Mouse (Mus musculus) C2C12 (cell line): Measurements from ENCODE around the gene Hsf2bp. TPM values are rescaled to one million over a fixed set of nuclear protein-coding genes. Genes with fewer than 3 reads are reported as not detected.

ENCODE experiments used
- H3K27me3 ChIP-seq: one replicate; pipeline ENCODE4 v1.6.1; 2011; ENCODE audit not compliant: control insufficient read depth, insufficient read depth, insufficient read length
- H3K36me3 ChIP-seq: one replicate; pipeline ENCODE4 v1.6.1; 2011; ENCODE audit not compliant: control insufficient read depth, insufficient read depth
- H3K4me3 ChIP-seq: one replicate; pipeline ENCODE4 v1.5.1; 2011; ENCODE audit warnings: mild to moderate bottlenecking, control low read depth; ENCODE audit not compliant: poor library complexity, insufficient read depth, severe bottlenecking
- H3K79me2 ChIP-seq: one replicate; pipeline ENCODE4 v1.6.1; 2011; ENCODE audit not compliant: control insufficient read depth, insufficient read depth
- H3K79me3 ChIP-seq: one replicate; pipeline ENCODE4 v1.6.1; 2011; ENCODE audit warnings: low read depth, control low read depth
- H3ac ChIP-seq: one replicate; pipeline ENCODE3; 2011; ENCODE audit warnings: low read depth; ENCODE audit not compliant: control insufficient read depth, insufficient read length
- CEBPB ChIP-seq: IDR thresholded peaks from one replicate; pipeline ENCODE4 v1.6.1; 2011; ENCODE audit warnings: low read depth, mild to moderate bottlenecking, control low read depth, moderate library complexity
- CTCF ChIP-seq: IDR thresholded peaks from one replicate; pipeline ENCODE4 v1.5.1; 2011; ENCODE audit not compliant: control insufficient read depth, insufficient read depth, insufficient read length
- FOSL1 ChIP-seq: IDR thresholded peaks from one replicate; pipeline ENCODE4 v1.8.0; 2011; ENCODE audit warnings: mild to moderate bottlenecking, low read length; ENCODE audit not compliant: poor library complexity, insufficient read depth, severe bottlenecking
- MAX ChIP-seq: IDR thresholded peaks from one replicate; pipeline ENCODE4 v1.6.1; 2011; ENCODE audit warnings: mild to moderate bottlenecking, control low read depth
- MYOD1 ChIP-seq: IDR thresholded peaks from one replicate; pipeline ENCODE4 v1.6.1; 2011; ENCODE audit warnings: low read depth; ENCODE audit not compliant: control insufficient read depth, insufficient read length
- MYOG ChIP-seq: IDR thresholded peaks from one replicate; pipeline ENCODE4 v1.6.1; 2011; ENCODE audit not compliant: control insufficient read depth, insufficient read length; ENCODE audit errors: extremely low read depth
- USF1 ChIP-seq: IDR thresholded peaks from one replicate; pipeline ENCODE4 v1.6.1; 2011; ENCODE audit warnings: low read depth, mild to moderate bottlenecking, control low read depth, moderate library complexity
- polyA plus RNA-seq: library from polyadenylated mRNA; unstranded; fragments of >200 nt; fragmentation: generic; extraction: Trizol; gene quantifications from one replicate; pipeline ENCODE4 v1.2.1, GENCODE M21; 2012; ENCODE audit warnings: missing spikeins

Hsf2bp gene
- polyA plus RNA-seq, 1 experiment = 1.1 TPM

- Histone ChIP-seq H3K79me2 (no peaks in the 10 kb centered on the region), H3K36me3 (no peaks in the 10 kb centered on the region), H3ac (no peak overlapping the region), H3K27me3 (no peaks in the 10 kb centered on the region), H3K4me3 (no peak overlapping the region), H3K79me3 (no peaks in the 10 kb centered on the region)
- TF ChIP-seq USF1 = no peak
- TF ChIP-seq MYOD1 = no peak
- no peak for TF ChIP-seq MYOG
- no peak for TF ChIP-seq CTCF
- TF ChIP-seq MAX = no peak
- TF ChIP-seq CEBPB = no peak
- TF ChIP-seq FOSL1 = no peak
These were observed 67.3 kb downstream of the Hsf2bp start for GRCm38 (mm10) chr17:31968801-31969200.

GRCm38 (mm10) chr17:31967311-31967710, 68.8 kb downstream of the Hsf2bp start:
- no peaks in the 10 kb centered on the region for H3K79me3 ChIP-seq
- H3K79me2 ChIP-seq = no peaks in the 10 kb centered on the region
- no peaks in the 10 kb centered on the region for H3K27me3 ChIP-seq
- TF ChIP-seq USF1 = no peak
- no peak for TF ChIP-seq MYOD1
- no peak for TF ChIP-seq FOSL1
- no peak for TF ChIP-seq CEBPB
- TF ChIP-seq MAX = no peak
- no peak for TF ChIP-seq MYOG
- H3K4me3 ChIP-seq = no peak overlapping the region
- no peaks in the 10 kb centered on the region for H3K36me3 ChIP-seq
- no peak overlapping the region for H3ac ChIP-seq

GRCm38 (mm10) chr17:31966566-31966965, 69.6 kb downstream of the Hsf2bp start:
- H3K27me3 ChIP-seq = no peaks in the 10 kb centered on the region
- no peak overlapping the region for H3ac ChIP-seq
- no peak overlapping the region for H3K4me3 ChIP-seq
- no peaks in the 10 kb centered on the region for H3K79me3 ChIP-seq
- no peak for TF ChIP-seq MYOD1
- TF ChIP-seq MAX = no peak
- TF ChIP-seq FOSL1 = no peak
- TF ChIP-seq CTCF = no peak
- no peak for TF ChIP-seq MYOG
- TF ChIP-seq CEBPB = no peak
- no peak for TF ChIP-seq USF1
- no peaks in the 10 kb centered on the region for H3K36me3 ChIP-seq
- H3K79me2 ChIP-seq = no peaks in the 10 kb centered on the region

GRCm38 (mm10) chr17:31965623-31966022, 70.5 kb downstream of the Hsf2bp start:
- H3ac ChIP-seq = no peak overlapping the region
- no peaks in the 10 kb centered on the region for H3K79me3 ChIP-seq
- no peaks in the 10 kb centered on the region for H3K27me3 ChIP-seq
- TF ChIP-seq FOSL1 (no peak), CTCF (no peak), MYOD1 (no peak), MYOG (no peak), MAX (no peak), CEBPB (no peak), USF1 (no peak)
- no peaks in the 10 kb centered on the region for H3K79me2 ChIP-seq
- H3K36me3 ChIP-seq = no peaks in the 10 kb centered on the region
- no peak overlapping the region for H3K4me3 ChIP-seq

- no peaks in the 10 kb centered on the region for H3K79me3 ChIP-seq
- no peak overlapping the region for H3ac ChIP-seq
- TF ChIP-seq FOSL1 = no peak
- no peak for TF ChIP-seq MAX
- TF ChIP-seq CEBPB = no peak
- TF ChIP-seq MYOG = no peak
- TF ChIP-seq USF1 = no peak
- TF ChIP-seq CTCF = no peak
- no peak for TF ChIP-seq MYOD1
- no peak overlapping the region for H3K4me3 ChIP-seq
- H3K36me3 ChIP-seq = no peaks in the 10 kb centered on the region
- H3K27me3 ChIP-seq = no peaks in the 10 kb centered on the region
- no peaks in the 10 kb centered on the region for H3K79me2 ChIP-seq
These were observed 73.2 kb downstream of the Hsf2bp start for GRCm38 (mm10) chr17:31962930-31963329.

- no peaks in the 10 kb centered on the region for H3K79me3 ChIP-seq
- no peaks in the 10 kb centered on the region for H3K79me2 ChIP-seq
- H3K27me3 ChIP-seq = no peaks in the 10 kb centered on the region
- H3ac ChIP-seq = no peak overlapping the region
- TF ChIP-seq MYOD1 = no peak
- no peaks in the 10 kb centered on the region for H3K36me3 ChIP-seq
- no peak overlapping the region for H3K4me3 ChIP-seq
These were observed 73.9 kb downstream of the Hsf2bp start for GRCm38 (mm10) chr17:31962281-31962680.
